8 mouse cellular contexts compared by ENCODE assay signal in genomic region chr16:94743853-94744501, GRCm38 (mm10).
DNase-seq lines count a peak whose midpoint lies in the region; ATAC-seq and TF ChIP-seq lines count a peak whose summit lies in the region.

No protein-coding gene starts in this region.

- no peaks in the 10 kb centered on the region for H3K9me3 ChIP-seq in forebrain, embryonic 16.5 days (ENCODE audit: control insufficient read depth, low read length)
- no peaks in the 10 kb centered on the region for H3K9me3 ChIP-seq in limb, embryonic 15.5 days
- H3K9me3 ChIP-seq in midbrain, postnatal 0 days (ENCODE audit: low read length): no peaks in the 10 kb centered on the region

- H3K4me1 ChIP-seq in forebrain, embryonic 16.5 days (replicated peaks; ENCODE audit: control insufficient read depth, insufficient read depth, low read length): no peaks in the 10 kb centered on the region
- H3K4me1 ChIP-seq in limb, embryonic 15.5 days: peaks cover 18% of the 10 kb centered on the region
- no peaks in the 10 kb centered on the region for H3K4me1 ChIP-seq in midbrain, postnatal 0 days (ENCODE audit: insufficient read depth, low read length)

- no peaks in the 10 kb centered on the region for H3K27me3 ChIP-seq in forebrain, embryonic 16.5 days (replicated peaks; ENCODE audit: control insufficient read depth, insufficient read depth, low read length)
- H3K27me3 ChIP-seq in limb, embryonic 15.5 days: no peaks in the 10 kb centered on the region
- H3K27me3 ChIP-seq in midbrain, postnatal 0 days (ENCODE audit: insufficient read depth, low read length): no peaks in the 10 kb centered on the region

- no peak overlapping the region for H3K27ac ChIP-seq in forebrain, embryonic 16.5 days (ENCODE audit: low read length)
- H3K27ac ChIP-seq in limb, embryonic 15.5 days: peak overlapping the region; percentile 17; the same call in 1 of the 2 replicates
- H3K27ac ChIP-seq in midbrain, postnatal 0 days (ENCODE audit: low read depth, low read length): no peak overlapping the region

- no peak overlapping the region for H3K9ac ChIP-seq in forebrain, embryonic 16.5 days (replicated peaks; ENCODE audit: low read depth, low read length)
- no peak overlapping the region for H3K9ac ChIP-seq in limb, embryonic 15.5 days
- no peak overlapping the region for H3K9ac ChIP-seq in midbrain, postnatal 0 days (replicated peaks; ENCODE audit: low read length, poor library complexity, severe bottlenecking)

- DNase-seq in layer of hippocampus, adult 11-12 months (ENCODE audit: low spot score): peak; percentile 50
- DNase-seq in layer of hippocampus, adult 9-10 months (ENCODE audit: low spot score): no peak
- DNase-seq in cerebellum, adult 11-12 months: peak; percentile 61
- DNase-seq in kidney, adult 11 months: peak; percentile 31
- peak; percentile 71 for DNase-seq in midbrain, postnatal 0 days (ENCODE audit: low spot score)
- DNase-seq in spleen, postnatal 36 days (ENCODE audit: low spot score in 2 of 2): no peak

- H3K4me3 ChIP-seq in forebrain, embryonic 16.5 days (replicated peaks; ENCODE audit: low read length): no peak overlapping the region
- H3K4me3 ChIP-seq in limb, embryonic 15.5 days: peak overlapping the region; percentile 16; the same call in 1 of the 2 replicates
- no peak overlapping the region for H3K4me3 ChIP-seq in midbrain, postnatal 0 days (ENCODE audit: low read depth, low read length)

- peak overlapping the region; percentile 29; the same call in 1 of the 2 replicates for H3K4me2 ChIP-seq in forebrain, embryonic 16.5 days (ENCODE audit: low read length)
- peak overlapping the region; percentile 31 for H3K4me2 ChIP-seq in limb, embryonic 15.5 days
- no peak overlapping the region for H3K4me2 ChIP-seq in midbrain, postnatal 0 days (ENCODE audit: low read depth, low read length, poor library complexity, severe bottlenecking)

- no peaks in the 10 kb centered on the region for H3K36me3 ChIP-seq in forebrain, embryonic 16.5 days (ENCODE audit: control insufficient read depth, insufficient read depth)
- H3K36me3 ChIP-seq in limb, embryonic 15.5 days: no peaks in the 10 kb centered on the region
- no peaks in the 10 kb centered on the region for H3K36me3 ChIP-seq in midbrain, postnatal 0 days (ENCODE audit: insufficient read depth, low read length)

- ATAC-seq in forebrain, embryonic 16.5 days: peak; percentile 45; the same call in 1 of the 2 replicates
- ATAC-seq in limb, embryonic 15.5 days (ENCODE audit: insufficient number of reproducible peaks, low FRiP score, low TSS enrichment, low read depth): no peak
- no peak for ATAC-seq in midbrain, postnatal 0 days (ENCODE audit: low FRiP score)

- 7% methylated on average over 11 of the region's 11 CpGs for WGBS in forebrain, embryonic 16.5 days
- WGBS in limb, embryonic 15.5 days: 3% methylated on average over 11 of the region's 11 CpGs
- WGBS in midbrain, postnatal 0 days: 7% methylated on average over 11 of the region's 11 CpGs

- TF ChIP-seq CTCF in midbrain, postnatal 0 days (IDR thresholded peaks at IDR 0.05): peak; percentile 74

Comparison
In these comparisons a context has a peak if more than half of its experiments do, and no peak if none do; other contexts are left out.
1. DNase-seq: peak in layer of hippocampus, adult 11-12 months (single experiment), cerebellum, adult 11-12 months (single experiment), kidney, adult 11 months (single experiment) and midbrain, postnatal 0 days (single experiment); none in layer of hippocampus, adult 9-10 months (single experiment) and spleen, postnatal 36 days (0 of 2).